Mouse (Mus musculus): ENCODE results near the gene Fam234a. TPM values are rescaled to one million over a fixed set of nuclear protein-coding genes. Genes with fewer than 3 reads are reported as not detected.
A peak's percentile ranks its signal among the peaks of the same experiment; 100 is the strongest.
"Not testable (repeated sequence)": the region's sequence is repeated elsewhere in the genome, so short reads cannot be mapped to it uniquely, and the experiment has no call there.

Fam234a gene
- polyA plus RNA-seq, 1 experiment from 2014 or later: 13.1 TPM

- peaks cover 48% of the 10 kb centered on the region for H3K36me3 ChIP-seq
- peak within 1 kb of the TSS; percentile 74 for H3K27ac ChIP-seq
- peak within 1 kb of the TSS; percentile 96 for H3K4me2 ChIP-seq
- peak within 1 kb of the TSS; percentile 76 for H3K9ac ChIP-seq
- peak within 1 kb of the TSS; percentile 67 for H3K4me3 ChIP-seq
- peaks cover 47% of the 10 kb centered on the region for H3K27me3 ChIP-seq (replicated peaks)
- peaks cover 75% of the 10 kb centered on the region for H3K4me1 ChIP-seq
- 20% methylated on average over 4 of the region's 4 CpGs for WGBS (ENCODE audit: insufficient replicate concordance)
- no peaks in the 10 kb centered on the region for H3K9me3 ChIP-seq (replicated peaks)
- peak; percentile 80 for ATAC-seq
Observed at GRCm38 (mm10) chr17:26198892-26199291, 45.1 kb downstream of the Fam234a start, which contains the start of gene Pdia2. TSS of gene Pdia2 (minus strand) at chr17:26199087.

GRCm38 (mm10) chr17:26192481-26193190 is 51.4 kb downstream of the Fam234a start:
- peaks cover 98% of the 10 kb centered on the region for H3K36me3 ChIP-seq
- H3K4me3 ChIP-seq: no peak overlapping the region
- H3K4me2 ChIP-seq: no peak overlapping the region
- H3K9ac ChIP-seq: no peak overlapping the region
- H3K9me3 ChIP-seq (replicated peaks): no peaks in the 10 kb centered on the region
- H3K27me3 ChIP-seq (replicated peaks): no peaks in the 10 kb centered on the region
- 83% methylated on average over 15 of the region's 15 CpGs for WGBS (ENCODE audit: insufficient replicate concordance)
- peaks cover 13% of the 10 kb centered on the region for H3K4me1 ChIP-seq
- no peak overlapping the region for H3K27ac ChIP-seq
- ATAC-seq: no peak

- H3K36me3 ChIP-seq: peaks cover 97% of the 10 kb centered on the region
- ATAC-seq; H3K9ac ChIP-seq; H3K27ac ChIP-seq; H3K9me3 ChIP-seq (replicated peaks); H3K4me1 ChIP-seq; H3K4me2 ChIP-seq; H3K27me3 ChIP-seq (replicated peaks); H3K4me3 ChIP-seq: not testable (repeated sequence)
- WGBS (ENCODE audit: insufficient replicate concordance): 82% methylated on average over 7 of the region's 7 CpGs
Observed at GRCm38 (mm10) chr17:26191486-26191885, 52.6 kb downstream of the Fam234a start.

- no peak overlapping the region for H3K27ac ChIP-seq
- peaks cover 96% of the 10 kb centered on the region for H3K36me3 ChIP-seq
- ATAC-seq: no peak
- no peaks in the 10 kb centered on the region for H3K27me3 ChIP-seq (replicated peaks)
- no peak overlapping the region for H3K4me3 ChIP-seq
- no peaks in the 10 kb centered on the region for H3K4me1 ChIP-seq
- no peak overlapping the region for H3K4me2 ChIP-seq
- WGBS (ENCODE audit: insufficient replicate concordance): 83% methylated on average over 11 of the region's 11 CpGs
- H3K9ac ChIP-seq: no peak overlapping the region
- no peaks in the 10 kb centered on the region for H3K9me3 ChIP-seq (replicated peaks)
Observed at GRCm38 (mm10) chr17:26188091-26188805, 55.8 kb downstream of the Fam234a start.

GRCm38 (mm10) chr17:26187592-26187991 is 56.5 kb downstream of the Fam234a start:
- Histone ChIP-seq H3K4me2 (no peak overlapping the region), H3K27ac (no peak overlapping the region), H3K9me3 (replicated peaks) (no peaks in the 10 kb centered on the region), H3K27me3 (replicated peaks) (no peaks in the 10 kb centered on the region), H3K4me3 (no peak overlapping the region), H3K4me1 (no peaks in the 10 kb centered on the region), H3K9ac (no peak overlapping the region), H3K36me3 (peaks cover 95% of the 10 kb centered on the region)
- no peak for ATAC-seq
- WGBS (ENCODE audit: insufficient replicate concordance): 82% methylated on average over 5 of the region's 5 CpGs

- Histone ChIP-seq H3K27me3 (replicated peaks) (no peaks in the 10 kb centered on the region), H3K27ac (no peak overlapping the region), H3K9ac (no peak overlapping the region), H3K9me3 (replicated peaks) (no peaks in the 10 kb centered on the region), H3K4me1 (no peaks in the 10 kb centered on the region), H3K4me2 (no peak overlapping the region), H3K4me3 (no peak overlapping the region), H3K36me3 (peaks cover 64% of the 10 kb centered on the region)
- no peak for ATAC-seq
- 85% methylated on average over 3 of the region's 3 CpGs for WGBS (ENCODE audit: insufficient replicate concordance)
Observed at GRCm38 (mm10) chr17:26181179-26181578, 62.9 kb downstream of the Fam234a start.

GRCm38 (mm10) chr17:26178611-26179010 is 65.4 kb downstream of the Fam234a start:
- H3K4me3 ChIP-seq: no peak overlapping the region
- no peaks in the 10 kb centered on the region for H3K9me3 ChIP-seq (replicated peaks)
- H3K9ac ChIP-seq: no peak overlapping the region
- H3K4me2 ChIP-seq: no peak overlapping the region
- H3K4me1 ChIP-seq: no peaks in the 10 kb centered on the region
- H3K36me3 ChIP-seq: peaks cover 54% of the 10 kb centered on the region
- no peaks in the 10 kb centered on the region for H3K27me3 ChIP-seq (replicated peaks)
- ATAC-seq: no peak
- no peak overlapping the region for H3K27ac ChIP-seq

- WGBS (ENCODE audit: insufficient replicate concordance): 62% methylated on average over 2 of the region's 2 CpGs
- ATAC-seq; H3K4me1 ChIP-seq; H3K27ac ChIP-seq; H3K27me3 ChIP-seq (replicated peaks); H3K9me3 ChIP-seq (replicated peaks); H3K9ac ChIP-seq; H3K4me3 ChIP-seq; H3K4me2 ChIP-seq: not testable (repeated sequence)
- H3K36me3 ChIP-seq: peaks cover 45% of the 10 kb centered on the region
Observed at GRCm38 (mm10) chr17:26175248-26175647, 68.8 kb downstream of the Fam234a start.

- no peaks in the 10 kb centered on the region for H3K9me3 ChIP-seq (replicated peaks)
- no peaks in the 10 kb centered on the region for H3K27me3 ChIP-seq (replicated peaks)
- no peak overlapping the region for H3K9ac ChIP-seq
- ATAC-seq: no peak
- H3K36me3 ChIP-seq: peaks cover 18% of the 10 kb centered on the region
- H3K4me1 ChIP-seq: no peaks in the 10 kb centered on the region
- no peak overlapping the region for H3K4me3 ChIP-seq
- H3K27ac ChIP-seq: no peak overlapping the region
- H3K4me2 ChIP-seq: no peak overlapping the region
- WGBS (ENCODE audit: insufficient replicate concordance): 33% methylated on average over 2 of the region's 2 CpGs
Observed at GRCm38 (mm10) chr17:26168039-26168438, 76.0 kb downstream of the Fam234a start.

GRCm38 (mm10) chr17:26162736-26163135 is 81.3 kb downstream of the Fam234a start:
- 90% methylated on average over 1 of the region's 1 CpGs for WGBS (ENCODE audit: insufficient replicate concordance)
- Histone ChIP-seq H3K4me2 (no peak overlapping the region), H3K27me3 (replicated peaks) (no peaks in the 10 kb centered on the region), H3K4me1 (no peaks in the 10 kb centered on the region), H3K4me3 (no peak overlapping the region), H3K9me3 (replicated peaks) (no peaks in the 10 kb centered on the region), H3K36me3 (peaks cover 9% of the 10 kb centered on the region; the same call in 1 of the 2 replicates), H3K9ac (no peak overlapping the region), H3K27ac (no peak overlapping the region)
- no peak for ATAC-seq
